Mouse (Mus musculus): ENCODE data around the gene Tmem273.

Tmem273 gene

GRCm38 (mm10) chr14:32861656-32862055 is 75.9 kb downstream of the Tmem273 start:
- no peak for DNase-seq

GRCm38 (mm10) chr14:32865331-32865730 is 79.6 kb downstream of the Tmem273 start:
- no peak for DNase-seq

Measured in kidney, adult 9 months (tissue).